Mouse (Mus musculus) MEL (cell line): ENCODE data around the gene 4930432K21Rik. TPM values are rescaled to one million over a fixed set of nuclear protein-coding genes. Genes with fewer than 3 reads are reported as not detected.

Source experiments
- DNase-seq: peaks from one replicate; pipeline ENCODE4 v3.0.0; 2011; ENCODE audit warnings: low read depth, low spot score
- H3K27ac ChIP-seq: 2 replicates; pipeline ENCODE4 v1.5.1; 2012; ENCODE audit warnings: low read depth, mild to moderate bottlenecking, control low read depth, low read length, moderate library complexity; ENCODE audit not compliant: control insufficient read depth
- H3K27me3 ChIP-seq, 2 experiments: fragments of 150-350 bp in 1 of 2; sonication (generic) in 1 of 2; 2 replicates each; pipeline ENCODE4 v1.6.1; 2012; ENCODE audit warnings: low read length in 2 of 2, mild to moderate bottlenecking in 2 of 2, improper control_type of control experiment in 1 of 2, moderate library complexity in 1 of 2; ENCODE audit not compliant: insufficient read depth in 2 of 2, control insufficient read depth in 1 of 2
- H3K36me3 ChIP-seq, 2 experiments: 2 replicates each; pipeline ENCODE4 v1.6.1; 2012 to 2014; ENCODE audit warnings: low read length in 2 of 2, improper control_type of control experiment in 1 of 2, inconsistent platforms in 1 of 2, mild to moderate bottlenecking in 1 of 2; ENCODE audit not compliant: insufficient read depth in 2 of 2, control insufficient read depth in 1 of 2
- H3K4me1 ChIP-seq, 2 experiments: fragments of 150-350 bp in 1 of 2; sonication (generic) in 1 of 2; 2 replicates each; pipeline ENCODE4 v1.6.1; 2012; ENCODE audit warnings: low read length in 2 of 2, improper control_type of control experiment in 1 of 2, mild to moderate bottlenecking in 1 of 2; ENCODE audit not compliant: insufficient read depth in 2 of 2, control insufficient read depth in 1 of 2
- H3K4me3 ChIP-seq, 2 experiments: fragments of 150-350 bp in 1 of 2; sonication (generic) in 1 of 2; 2 replicates each; pipeline ENCODE4 v1.5.1; 2012; ENCODE audit warnings: low read depth in 2 of 2, low read length in 2 of 2, mild to moderate bottlenecking in 2 of 2, moderate library complexity in 2 of 2, control low read depth in 1 of 2, improper control_type of control experiment in 1 of 2; ENCODE audit not compliant: control insufficient read depth in 1 of 2, insufficient read depth in 1 of 2
- H3K79me2 ChIP-seq: 2 replicates; pipeline ENCODE4 v1.6.1; 2012; ENCODE audit warnings: mild to moderate bottlenecking, low read length, moderate library complexity; ENCODE audit not compliant: control insufficient read depth, poor library complexity, insufficient read depth
- H3K9ac ChIP-seq: 2 replicates; pipeline ENCODE4 v1.6.1; 2012; ENCODE audit warnings: low read depth, mild to moderate bottlenecking, control low read depth, low read length, moderate library complexity; ENCODE audit not compliant: control insufficient read depth, poor library complexity, severe bottlenecking
- H3K9me3 ChIP-seq: fragments of 150-350 bp; sonication (generic); replicated peaks from 2 replicates; pipeline ENCODE4 v1.6.1; 2012; ENCODE audit warnings: mild to moderate bottlenecking, low read length, improper control_type of control experiment, moderate library complexity; ENCODE audit not compliant: insufficient read depth
- BHLHE40 ChIP-seq: IDR thresholded peaks from 2 replicates; pipeline ENCODE4 v1.6.1; 2012; ENCODE audit warnings: low read depth, mild to moderate bottlenecking, inconsistent platforms, low read length, improper control_type of control experiment, borderline replicate concordance
- CHD1 ChIP-seq: IDR thresholded peaks from 2 replicates; pipeline ENCODE4 v1.6.1; 2012; ENCODE audit warnings: low read depth, mild to moderate bottlenecking, inconsistent platforms, low read length, improper control_type of control experiment
- CHD2 ChIP-seq: IDR thresholded peaks from 2 replicates; pipeline ENCODE4 v1.6.1; 2011; ENCODE audit warnings: low read length, improper control_type of control experiment
- EP300 ChIP-seq, 2 experiments: IDR thresholded peaks; 2 replicates each; pipeline ENCODE4 v1.6.1; 2011; ENCODE audit warnings: improper control_type of control experiment in 2 of 2, low read length in 2 of 2, low read depth in 1 of 2, mild to moderate bottlenecking in 1 of 2
- ETS1 ChIP-seq: IDR thresholded peaks from 2 replicates; pipeline ENCODE4 v1.6.1; 2012; ENCODE audit warnings: low read depth, mild to moderate bottlenecking, inconsistent platforms, low read length, improper control_type of control experiment, moderate library complexity
- GABPA ChIP-seq: IDR thresholded peaks from 2 replicates; pipeline ENCODE4 v1.6.1; 2012; ENCODE audit warnings: low read depth, mild to moderate bottlenecking, inconsistent platforms, low read length, improper control_type of control experiment, moderate library complexity
- HCFC1 ChIP-seq: IDR thresholded peaks from 2 replicates; pipeline ENCODE4 v1.6.1; 2012; ENCODE audit warnings: low read depth, mild to moderate bottlenecking, inconsistent platforms, low read length, improper control_type of control experiment, moderate library complexity
- KAT2A ChIP-seq: conservative IDR thresholded peaks from 2 replicates; pipeline ENCODE4 v1.6.1; 2012; ENCODE audit warnings: low read depth, low read length, improper control_type of control experiment, inconsistent platforms
- MAFK ChIP-seq: IDR thresholded peaks from 2 replicates; pipeline ENCODE4 v1.6.1; 2011; ENCODE audit warnings: low read depth, mild to moderate bottlenecking, low read length, improper control_type of control experiment, borderline replicate concordance
- MAX ChIP-seq: IDR thresholded peaks from 2 replicates; pipeline ENCODE4 v1.6.1; 2011; ENCODE audit warnings: low read length, improper control_type of control experiment
- MXI1 ChIP-seq: IDR thresholded peaks from 2 replicates; pipeline ENCODE4 v1.6.1; 2011; ENCODE audit warnings: mild to moderate bottlenecking, low read depth, low read length, improper control_type of control experiment
- MYB ChIP-seq: IDR thresholded peaks from 2 replicates; pipeline ENCODE4 v1.6.1; 2011; ENCODE audit warnings: mild to moderate bottlenecking, low read depth, low read length, improper control_type of control experiment
- NELFE ChIP-seq: IDR thresholded peaks from 2 replicates; pipeline ENCODE4 v1.6.1; 2011; ENCODE audit warnings: low read depth, low read length, improper control_type of control experiment
- POLR2AphosphoS5 ChIP-seq: IDR thresholded peaks from 2 replicates; pipeline ENCODE4 v1.6.1; 2012; ENCODE audit warnings: low read depth, borderline replicate concordance, mild to moderate bottlenecking, inconsistent platforms, low read length, moderate library complexity, mixed read lengths
- RAD21 ChIP-seq: IDR thresholded peaks from 2 replicates; pipeline ENCODE4 v1.6.1; 2011; ENCODE audit warnings: mild to moderate bottlenecking, low read depth, low read length, improper control_type of control experiment
- SIN3A ChIP-seq: IDR thresholded peaks from 2 replicates; pipeline ENCODE4 v1.6.1; 2012; ENCODE audit warnings: low read length, improper control_type of control experiment, inconsistent platforms
- SMC3 ChIP-seq: IDR thresholded peaks from 2 replicates; pipeline ENCODE4 v1.6.1; 2011; ENCODE audit warnings: low read depth, low read length, improper control_type of control experiment
- TCF12 ChIP-seq: IDR thresholded peaks from 2 replicates; pipeline ENCODE4 v1.6.1; 2014; ENCODE audit warnings: low read depth, mild to moderate bottlenecking, inconsistent platforms, low read length, improper control_type of control experiment, moderate library complexity
- USF1 ChIP-seq: IDR thresholded peaks from 2 replicates; pipeline ENCODE4 v1.6.1; 2014; ENCODE audit warnings: low read depth, mild to moderate bottlenecking, inconsistent platforms, low read length, improper control_type of control experiment, moderate library complexity
- USF2 ChIP-seq, 2 experiments: IDR thresholded peaks; 2 replicates each; pipeline ENCODE4 v1.6.1; 2011 to 2012; ENCODE audit warnings: improper control_type of control experiment in 2 of 2, low read length in 2 of 2, borderline replicate concordance in 1 of 2, inconsistent platforms in 1 of 2, low read depth in 1 of 2, mild to moderate bottlenecking in 1 of 2; ENCODE audit not compliant: insufficient read depth in 1 of 2
- ZKSCAN1 ChIP-seq: IDR thresholded peaks from 2 replicates; pipeline ENCODE4 v1.6.1; 2012; ENCODE audit warnings: low read depth, mild to moderate bottlenecking, inconsistent platforms, low read length, improper control_type of control experiment, moderate library complexity
- ZMIZ1 ChIP-seq: IDR thresholded peaks from 2 replicates; pipeline ENCODE4 v1.6.1; 2012; ENCODE audit warnings: low read depth, mild to moderate bottlenecking, inconsistent platforms, low read length, improper control_type of control experiment, moderate library complexity
- ZNF384 ChIP-seq: IDR thresholded peaks from 2 replicates; pipeline ENCODE4 v1.6.1; 2012; ENCODE audit warnings: low read depth, mild to moderate bottlenecking, inconsistent platforms, low read length, improper control_type of control experiment
- polyA plus RNA-seq, 2 experiments: library from polyadenylated mRNA; stranded (reverse) in 1 of 2; unstranded in 1 of 2; fragments of >175 nt in 1 of 2; fragments of >200 nt in 1 of 2; gene quantifications; 2 replicates each; pipeline versions ENCODE4 v1.2.1 to v1.2.4; 2012; ENCODE audit warnings: low replicate concordance in 2 of 2, low read depth in 1 of 2; ENCODE audit not compliant: insufficient read length in 2 of 2, insufficient read depth in 1 of 2, missing spikeins in 1 of 2
- total RNA-seq: library from RNA; depleted of rRNA; stranded (reverse); fragments of 300-350 nt; gene quantifications from 2 replicates; pipeline ENCODE4 v1.2.3, GENCODE M21; 2012

Gene 4930432K21Rik
- total and polyA plus RNA-seq, 3 experiments, result 2.2 to 3.0 TPM; not detected in 1

GRCm38 (mm10) chr8:84125656-84126055, 22.2 kb upstream of the 4930432K21Rik start, which contains the start of gene Podnl1:
TSS of gene Podnl1 (plus strand) at chr8:84125989.
- no peak within 1 kb of the TSS for H3K4me3 ChIP-seq
- H3K4me1 ChIP-seq, result peaks cover 0 to 7% of the 10 kb centered on the region in 2 experiments; a peak in 1 of 4 replicates
- DNase-seq, result no peak
- no peak within 1 kb of the TSS for H3K27ac ChIP-seq
- H3K79me2 ChIP-seq, result no peaks in the 10 kb centered on the region
- no peaks in the 10 kb centered on the region for H3K36me3 ChIP-seq
- no peak within 1 kb of the TSS for H3K9ac ChIP-seq
- no peaks in the 10 kb centered on the region for H3K9me3 ChIP-seq
- TF ChIP-seq ETS1 (no peak), ZKSCAN1 (no peak), POLR2AphosphoS5 (no peak), MAFK (no peak), SIN3A (no peak), HCFC1 (no peak), MAX (no peak), ZMIZ1 (no peak), MXI1 (no peak), SMC3 (no peak), ZNF384 (no peak)
- no peaks in the 10 kb centered on the region for H3K27me3 ChIP-seq

GRCm38 (mm10) chr8:84126742-84127141, 21.1 kb upstream of the 4930432K21Rik start:
- DNase-seq, result no peak
- no peak overlapping the region for H3K4me3 ChIP-seq
- H3K27me3 ChIP-seq, result no peaks in the 10 kb centered on the region
- H3K27ac ChIP-seq, result no peak overlapping the region
- H3K79me2 ChIP-seq, result no peaks in the 10 kb centered on the region
- H3K36me3 ChIP-seq, result no peaks in the 10 kb centered on the region
- H3K9ac ChIP-seq, result no peak overlapping the region
- TF ChIP-seq TCF12, result no peak
- TF ChIP-seq RAD21, result no peak
- no peak for TF ChIP-seq BHLHE40
- TF ChIP-seq MYB, result no peak
- TF ChIP-seq EP300 (IDR thresholded peaks at IDR 0.05; ENCODE audit: low read depth in 1 of 2, low read length in 2 of 2), result no peak
- no peak for TF ChIP-seq GABPA
- no peak for TF ChIP-seq CHD1
- TF ChIP-seq ZKSCAN1, result no peak
- TF ChIP-seq CHD2, result no peak
- no peak for TF ChIP-seq SMC3
- TF ChIP-seq USF1, result no peak
- no peak for TF ChIP-seq HCFC1
- TF ChIP-seq KAT2A, result no peak
- no peak for TF ChIP-seq SIN3A
- no peak for TF ChIP-seq USF2 (IDR thresholded peaks at IDR 0.05; ENCODE audit: borderline replicate concordance in 1 of 2, insufficient read depth in 1 of 2, low read depth in 1 of 2, low read length in 2 of 2)
- TF ChIP-seq NELFE, result no peak
- H3K4me1 ChIP-seq, result peaks cover 0 to 7% of the 10 kb centered on the region in 2 experiments; a peak in 1 of 4 replicates
- no peaks in the 10 kb centered on the region for H3K9me3 ChIP-seq
